Mouse (Mus musculus) heart, adult 2 months (tissue): ENCODE results near the gene Hacl1.

Experiments
- CTCF ChIP-seq: fragments of 200-600 bp; IDR thresholded peaks from 2 replicates; pipeline ENCODE4 v1.8.1; 2022; ENCODE audit warnings: antibody characterized with exemption, mild to moderate bottlenecking, moderate library complexity
- EP300 ChIP-seq: fragments of 200-500 bp; IDR thresholded peaks from 2 replicates; pipeline ENCODE4 v1.6.1; 2011; ENCODE audit warnings: low read depth, low read length, control low read depth; ENCODE audit not compliant: insufficient read depth
- POLR2A ChIP-seq: fragments of 200-500 bp; IDR thresholded peaks from 2 replicates; pipeline ENCODE4 v1.6.1; 2011; ENCODE audit warnings: mild to moderate bottlenecking, low read depth, low read length, control low read depth; ENCODE audit not compliant: insufficient read depth

DNA sequence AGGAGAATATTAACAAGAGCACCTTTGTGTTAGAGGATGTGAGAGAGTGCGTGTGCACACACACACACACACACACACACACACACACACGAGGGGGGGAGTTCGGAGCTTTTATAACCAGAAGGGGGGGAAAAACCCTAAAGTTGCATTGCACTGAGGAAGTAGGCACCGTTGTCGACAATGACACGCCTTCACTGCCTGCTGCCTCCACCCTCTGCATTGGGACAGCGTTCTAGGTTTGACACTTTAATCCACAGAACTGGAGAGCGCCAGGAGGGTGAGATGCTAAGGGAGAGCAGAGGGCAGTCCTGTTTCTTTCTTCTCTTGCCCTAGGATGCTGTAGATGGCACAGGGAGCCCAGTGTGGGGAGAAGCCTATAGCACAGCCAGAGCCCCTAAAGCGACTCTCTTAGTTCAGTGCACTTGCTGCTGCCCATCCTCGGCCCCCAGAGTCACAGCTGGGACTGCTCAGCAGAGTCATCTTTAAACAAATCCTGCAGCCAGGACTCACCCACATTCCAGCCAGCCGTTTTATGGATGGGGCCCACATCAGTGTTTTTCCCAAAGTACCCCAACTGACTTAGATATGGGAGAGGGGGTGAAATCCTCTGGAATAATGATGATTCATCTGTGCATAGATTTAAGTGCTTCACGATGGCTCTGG, 23.9 kb upstream of the Hacl1 start:
- TF ChIP-seq CTCF (no peak), POLR2A (no peak), EP300 (no peak)
